ENCODE assay signal across 22 mouse cellular contexts in genomic region chr6:136484093-136484492, GRCm38 (mm10). TPM values are rescaled to one million over a fixed set of nuclear protein-coding genes. Genes with fewer than 3 reads are reported as not detected.
DNase-seq lines count a peak whose midpoint lies in the region; ATAC-seq and TF ChIP-seq lines count a peak whose summit lies in the region.
"Had no signal": no experiment of that assay in that cellular context is flagged by ENCODE, and none has a peak within 500 bp of the region (broad histone marks: within the 10 kb centered on the region; RNA-seq: fewer than 3 reads in every experiment).

No protein-coding gene starts in this region.

- no peak for TF ChIP-seq CTCF in bone marrow, adult 2 months (IDR thresholded peaks at IDR 0.05; ENCODE audit: control insufficient read depth, insufficient read depth, low read length)
- TF ChIP-seq CTCF in cerebellum, adult 2 months (IDR thresholded peaks at IDR 0.05; ENCODE audit: borderline replicate concordance, insufficient read depth, low read depth, low read length) = no peak

- peak; percentile 90 for ATAC-seq in megakaryocyte, adult 5-6 weeks (ENCODE audit: poor library complexity, severe bottlenecking)
- ATAC-seq: forebrain, embryonic 15.5 days; intestine, embryonic 16.5 days had no signal

- no peak overlapping the region for H3K4me3 ChIP-seq in bone marrow, adult 2 months (replicated peaks; ENCODE audit: control insufficient read depth, low read depth, low read length)
- no peak overlapping the region for H3K4me3 ChIP-seq in cerebellum, adult 2 months (replicated peaks; ENCODE audit: insufficient read depth, low read depth, low read length)
- H3K4me3 ChIP-seq: embryonic facial prominence, embryonic 15.5 days; erythroblast, embryonic 14.5 days; forebrain, embryonic 10.5 days; forebrain, embryonic 15.5 days; heart, embryonic 12.5 days; hindbrain, embryonic 15.5 days had no signal

- DNase-seq in spleen, postnatal 36 days (ENCODE audit: low spot score in 2 of 2) = peak; percentile 55 to 69
- no peak for DNase-seq in spleen, adult 18-20 months
- DNase-seq in splenic B cell, adult 2 months (ENCODE audit: low read depth, low spot score) = peak; percentile 77
- DNase-seq in cerebellum, adult 2 months = no peak
- no peak for DNase-seq in cerebellum, postnatal 10 days
- no peak for DNase-seq in MN1 (ENCODE audit: low spot score)
- DNase-seq: adrenal gland, adult 2 months; adrenal gland, postnatal 25 days; cerebellum, adult 11 months; cerebellum, adult 9-10 months; embryo, embryonic 11 days; gastrocnemius, postnatal 10 days; heart, postnatal 36 days had no signal

- H3K27me3 ChIP-seq in splenic B cell, adult 2 months (ENCODE audit: control insufficient read depth, insufficient read depth, low read length, poor library complexity, severe bottlenecking) = no peaks in the 10 kb centered on the region
- H3K27me3 ChIP-seq in cerebellum, adult 2 months (ENCODE audit: control insufficient read depth, insufficient read depth, low read length) = no peaks in the 10 kb centered on the region
- H3K27me3 ChIP-seq: embryonic facial prominence, embryonic 15.5 days; forebrain, embryonic 15.5 days; heart, embryonic 12.5 days; hindbrain, embryonic 15.5 days had no signal

- 76% methylated on average over 3 of the region's 3 CpGs for WGBS in bone marrow, adult 2 months
- 93% methylated on average over 3 of the region's 3 CpGs for WGBS in cerebellum, adult 2 months

- TF ChIP-seq POLR2A in bone marrow, adult 2 months (IDR thresholded peaks at IDR 0.05; ENCODE audit: borderline replicate concordance, control insufficient read depth, low read depth, low read length) = no peak
- no peak for TF ChIP-seq POLR2A in cerebellum, adult 2 months (IDR thresholded peaks at IDR 0.05; ENCODE audit: borderline replicate concordance, insufficient read depth, low read length)

- H3K27ac ChIP-seq in bone marrow, adult 2 months (ENCODE audit: control insufficient read depth, insufficient read depth, low read depth, low read length, poor library complexity) = peak overlapping the region; percentile 57; the same call in 1 of the 2 replicates
- H3K27ac ChIP-seq in cerebellum, adult 2 months (ENCODE audit: insufficient read depth, low read length) = no peak overlapping the region
- H3K27ac ChIP-seq: embryonic facial prominence, embryonic 15.5 days; forebrain, embryonic 10.5 days; forebrain, embryonic 15.5 days; hindbrain, embryonic 15.5 days had no signal

- H3K4me1 ChIP-seq in bone marrow, adult 2 months (ENCODE audit: control insufficient read depth, insufficient read depth, low read length) = no peaks in the 10 kb centered on the region; the same call in 1 of the 2 replicates
- no peaks in the 10 kb centered on the region for H3K4me1 ChIP-seq in cerebellum, adult 2 months (ENCODE audit: control insufficient read depth, insufficient read depth, low read length)
- H3K4me1 ChIP-seq: forebrain, embryonic 15.5 days; hindbrain, embryonic 15.5 days had no signal

- no peaks in the 10 kb centered on the region for H3K36me3 ChIP-seq in splenic B cell, adult 2 months (ENCODE audit: control insufficient read depth, insufficient read depth, low read length, poor library complexity, severe bottlenecking)
- H3K36me3 ChIP-seq: embryonic facial prominence, embryonic 15.5 days; forebrain, embryonic 10.5 days; forebrain, embryonic 15.5 days; heart, embryonic 12.5 days; hindbrain, embryonic 15.5 days had no signal

RNA-seq across cellular contexts. Expression of gene Atf7ip, which starts 21.9 kb away (rescaled TPM):
- polyA plus RNA-seq in bone marrow, adult 2 months (2011; ENCODE audit: insufficient read depth, insufficient read length, low replicate concordance, missing spikeins) = 39.2 and 53.1 TPM in 2 replicates
- total RNA-seq in megakaryocyte, adult 5-6 weeks (2015) = 101 and 129 TPM in 2 replicates
- 80.1 and 84.8 TPM in 2 replicates for total RNA-seq in megakaryocyte, adult 5-6 weeks (2017)
- polyA plus RNA-seq in cerebellum, adult 2 months (2012; rRNA removed) = 70.5 and 83.0 TPM in 2 replicates

Comparison
In these comparisons a context has a peak if more than half of its experiments do, and no peak if none do; other contexts are left out.
1. DNase-seq: peak in spleen, postnatal 36 days (2 of 2) and splenic B cell, adult 2 months (single experiment); none in spleen, adult 18-20 months (0 of 2), cerebellum, adult 2 months (0 of 2), cerebellum, postnatal 10 days (0 of 2) and MN1 (single experiment).